Comparison of ENCODE assay signal across 8 mouse cellular contexts in the genomic region with DNA sequence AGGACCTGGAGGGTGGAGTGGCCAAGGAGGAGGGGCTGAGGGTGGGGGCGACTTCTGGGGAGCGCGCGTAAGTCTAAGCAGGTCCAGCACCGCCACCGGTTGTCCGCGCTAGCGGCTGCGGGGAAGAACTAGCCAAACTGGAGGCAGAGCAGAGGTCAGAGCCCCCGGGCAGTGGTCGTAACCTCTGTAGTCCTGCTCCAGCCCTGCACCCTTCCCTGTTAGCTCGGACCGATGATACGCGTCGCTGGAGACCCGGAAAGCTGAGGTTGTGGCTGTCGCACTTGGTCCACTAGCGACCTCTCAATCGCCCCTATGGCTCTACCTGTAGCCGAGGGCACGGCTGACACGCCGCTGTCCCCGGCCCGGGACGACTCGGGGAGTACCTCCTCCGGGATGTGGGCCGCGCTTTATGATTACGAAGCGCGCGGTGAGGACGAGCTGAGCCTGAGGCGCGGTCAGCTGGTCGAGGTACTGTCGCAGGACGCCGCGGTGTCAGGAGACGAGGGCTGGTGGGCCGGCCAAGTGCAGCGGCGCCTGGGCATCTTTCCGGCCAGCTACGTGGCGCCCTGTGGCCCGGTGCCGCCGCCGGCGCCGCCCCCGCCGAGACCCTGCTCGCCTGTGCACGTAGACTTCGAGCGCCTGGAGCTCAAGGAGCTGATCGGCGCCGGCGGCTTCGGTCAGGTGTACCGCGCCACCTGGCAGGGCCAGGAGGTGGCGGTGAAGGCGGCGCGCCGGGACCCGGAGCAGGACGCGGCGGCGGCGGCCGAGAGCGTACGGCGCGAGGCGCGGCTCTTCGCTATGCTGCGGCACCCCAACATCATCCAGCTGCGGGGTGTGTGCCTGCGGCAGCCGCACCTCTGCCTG. TPM values are rescaled to one million over a fixed set of nuclear protein-coding genes. Genes with fewer than 3 reads are reported as not detected.
DNase-seq lines count a peak whose midpoint lies in the region; ATAC-seq and TF ChIP-seq lines count a peak whose summit lies in the region.

A gene (plus strand): TSS at position 86 of the 864 bp plus-strand sequence.

- WGBS in forebrain, embryonic 16.5 days, result under 1% methylated on average over 89 of the region's 93 CpGs
- WGBS in intestine, embryonic 15.5 days, result under 1% methylated on average over 92 of the region's 93 CpGs

- no peak for TF ChIP-seq POLR2A in brain, embryonic 14.5 days (IDR thresholded peaks at IDR 0.05; ENCODE audit: borderline replicate concordance, extremely low read depth, insufficient read depth, insufficient read length, poor library complexity, severe bottlenecking)

- peak; percentile 92 for DNase-seq in heart, adult 11 months
- no peak for DNase-seq in heart, postnatal 25 days (ENCODE audit: low spot score)
- DNase-seq in brain, embryonic 14.5 days (ENCODE audit: low read depth), result peak; percentile 42
- peak; percentile 26 for DNase-seq in lung, postnatal 36 days

- no peak for TF ChIP-seq CTCF in brain, embryonic 14.5 days (IDR thresholded peaks at IDR 0.05; ENCODE audit: borderline replicate concordance, extremely low read depth, insufficient read depth, insufficient read length)

- ATAC-seq in forebrain, embryonic 16.5 days, result peak; percentile 70; the same call in 1 of the 2 replicates
- ATAC-seq in intestine, embryonic 15.5 days, result peak; percentile 48
- ATAC-seq in megakaryocyte, adult 5-6 weeks (ENCODE audit: poor library complexity, severe bottlenecking), result no peak
- no peak for ATAC-seq in activated CD4-positive, CD25-positive, alpha-beta regulatory T cell, adult 4 months

- peaks cover 14% of the 10 kb centered on the region for H3K4me1 ChIP-seq in forebrain, embryonic 16.5 days (replicated peaks; ENCODE audit: control insufficient read depth, insufficient read depth, low read length)
- H3K4me1 ChIP-seq in intestine, embryonic 15.5 days (replicated peaks), result peaks cover 28% of the 10 kb centered on the region

- no peak within 1 kb of the TSS for H3K27ac ChIP-seq in forebrain, embryonic 16.5 days (ENCODE audit: low read length)
- H3K27ac ChIP-seq in intestine, embryonic 15.5 days, result peak within 1 kb of the TSS; percentile 67

- H3K36me3 ChIP-seq in forebrain, embryonic 16.5 days (ENCODE audit: control insufficient read depth, insufficient read depth), result no peaks in the 10 kb centered on the region
- H3K36me3 ChIP-seq in intestine, embryonic 15.5 days, result no peaks in the 10 kb centered on the region

- H3K9ac ChIP-seq in forebrain, embryonic 16.5 days (replicated peaks; ENCODE audit: low read depth, low read length), result peak within 1 kb of the TSS; percentile 47
- peak within 1 kb of the TSS; percentile 62 for H3K9ac ChIP-seq in intestine, embryonic 15.5 days

- peaks cover 47% of the 10 kb centered on the region for H3K27me3 ChIP-seq in forebrain, embryonic 16.5 days (replicated peaks; ENCODE audit: control insufficient read depth, insufficient read depth, low read length)
- H3K27me3 ChIP-seq in intestine, embryonic 15.5 days (replicated peaks), result peaks cover 40% of the 10 kb centered on the region

- H3K9me3 ChIP-seq in forebrain, embryonic 16.5 days (ENCODE audit: control insufficient read depth, low read length), result 0 out of 2 replicates have a peak, but pooled peaks cover 3% of the 10 kb centered on the region
- H3K9me3 ChIP-seq in intestine, embryonic 15.5 days, result no peaks in the 10 kb centered on the region

- H3K4me2 ChIP-seq in forebrain, embryonic 16.5 days (ENCODE audit: low read length), result peak within 1 kb of the TSS; percentile 97
- H3K4me2 ChIP-seq in intestine, embryonic 15.5 days (replicated peaks), result peak within 1 kb of the TSS; percentile 95

- peak within 1 kb of the TSS; percentile 54 for H3K4me3 ChIP-seq in forebrain, embryonic 16.5 days (replicated peaks; ENCODE audit: low read length)
- H3K4me3 ChIP-seq in intestine, embryonic 15.5 days (replicated peaks), result peak within 1 kb of the TSS; percentile 60

- intact Hi-C loops in heart, postnatal 25 days (cut with DNase I), result no loop called here

RNA-seq across cellular contexts. Expression of the gene that starts here (rescaled TPM):
- under 1 TPM; 0.60 to 0.73 TPM for total RNA-seq in heart, postnatal 25 days (2021)
- 0.49 and 0.82 TPM in 2 replicates for polyA plus RNA-seq in brain, embryonic 14.5 days (2012; rRNA removed)
- polyA plus RNA-seq in forebrain, embryonic 16.5 days (2015; fragmentation: Nextera tagmentation; extraction: Ambion mirVana), result 0.40 and 0.49 TPM in 2 replicates
- polyA plus RNA-seq in intestine, embryonic 15.5 days (2015; fragmentation: Nextera tagmentation; extraction: Ambion mirVana), result 4.2 and 4.5 TPM in 2 replicates
- not detected in 2 replicates for total RNA-seq in megakaryocyte, adult 5-6 weeks (2015)
- not detected in 2 replicates for total RNA-seq in megakaryocyte, adult 5-6 weeks (2017)
- not detected for polyA plus RNA-seq in activated CD4-positive, CD25-positive, alpha-beta regulatory T cell, adult 4 months (2017; shearing (Covaris generic))

Comparison
In these comparisons a context has a peak if more than half of its experiments do, and no peak if none do; other contexts are left out.
1. Peak in DNase-seq in brain, embryonic 14.5 days; RNA of the gene not detected or under 1 TPM.
2. Peak in ATAC-seq, H3K4me3 ChIP-seq, H3K9ac ChIP-seq and H3K4me2 ChIP-seq in forebrain, embryonic 16.5 days; RNA of the gene not detected or under 1 TPM.